Mouse (Mus musculus): Measurements from ENCODE around the gene Col13a1.

Col13a1 gene

DNA sequence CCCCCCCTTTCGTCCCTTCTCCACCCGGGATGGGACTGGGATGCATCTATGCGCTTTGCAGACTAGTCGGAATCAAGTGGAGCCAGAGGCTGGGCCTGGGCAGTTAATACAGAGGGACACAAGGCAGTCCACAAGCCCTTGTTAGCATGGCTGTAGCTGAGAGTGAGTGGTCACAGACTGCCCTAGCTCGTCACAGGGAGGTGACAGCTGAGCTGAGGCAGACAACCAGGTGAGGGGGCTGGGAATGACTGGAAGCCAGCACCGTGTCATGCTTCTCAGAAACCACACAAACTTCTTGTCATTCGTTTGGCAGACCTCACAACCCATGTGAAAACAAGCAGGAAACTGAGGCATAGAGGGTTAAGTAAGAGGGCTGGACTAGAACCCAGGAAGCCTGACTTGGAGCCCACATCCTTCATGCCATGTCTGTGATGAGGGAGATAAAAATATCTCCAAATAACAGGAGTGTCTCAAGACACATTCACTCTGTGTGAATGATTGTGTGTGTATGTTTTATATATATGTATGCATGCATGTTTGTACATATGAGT lies 10.8 kb downstream of the Col13a1 start:
- no peak for DNase-seq (ENCODE audit: low read depth, low spot score)

- DNase-seq (ENCODE audit: low read depth, low spot score): no peak
Observed at GRCm38 (mm10) chr10:61967207-61967606, 11.7 kb downstream of the Col13a1 start.

DNA sequence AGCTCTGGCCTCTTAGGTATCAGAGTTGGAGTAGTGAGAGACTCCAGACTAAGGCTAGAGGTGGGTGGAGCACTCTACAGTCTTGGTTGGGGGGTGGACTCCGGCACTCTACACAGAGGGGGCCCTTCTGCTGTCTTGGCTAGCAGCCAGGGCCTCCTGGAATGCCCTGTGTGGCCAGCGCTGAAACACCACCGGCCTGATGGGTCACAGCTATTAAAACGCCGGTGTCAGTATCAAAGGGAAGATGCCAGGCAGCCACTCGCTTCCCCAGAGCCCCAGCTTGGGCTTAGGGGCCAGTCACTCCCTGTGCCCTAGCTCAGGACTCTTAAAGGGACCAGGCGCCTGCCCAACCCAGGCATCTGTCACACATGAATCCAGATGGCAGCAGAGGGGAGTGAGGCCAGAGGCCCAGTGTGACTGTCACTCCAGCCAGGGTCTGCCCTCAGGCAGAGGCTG lies 13.5 kb downstream of the Col13a1 start:
- no peak for DNase-seq (ENCODE audit: low read depth, low spot score)

DNA sequence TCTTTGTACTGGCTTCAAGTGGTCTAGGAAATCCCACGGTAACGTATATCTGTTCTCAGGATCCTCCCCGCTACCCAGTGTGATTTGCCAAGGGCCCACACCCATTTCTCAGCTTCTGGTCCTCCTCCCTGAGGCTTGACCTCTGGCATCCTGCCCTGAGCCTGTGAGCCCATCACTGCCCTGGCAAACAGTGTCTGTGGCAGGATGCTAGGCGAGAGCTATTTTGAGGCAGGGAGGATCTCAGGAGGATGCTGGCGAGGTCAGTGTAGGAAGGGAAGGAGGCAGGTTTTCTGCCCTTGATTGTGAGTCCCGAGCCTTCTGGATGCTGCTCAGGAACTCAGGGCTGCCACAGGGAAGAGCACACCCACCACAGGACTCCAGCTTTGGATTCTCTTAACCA lies 22.2 kb downstream of the Col13a1 start:
- no peak for DNase-seq (ENCODE audit: low read depth, low spot score)

- DNase-seq (ENCODE audit: low read depth, low spot score): no peak
Observed at GRCm38 (mm10) chr10:61953916-61954315, 25.0 kb downstream of the Col13a1 start.

DNA sequence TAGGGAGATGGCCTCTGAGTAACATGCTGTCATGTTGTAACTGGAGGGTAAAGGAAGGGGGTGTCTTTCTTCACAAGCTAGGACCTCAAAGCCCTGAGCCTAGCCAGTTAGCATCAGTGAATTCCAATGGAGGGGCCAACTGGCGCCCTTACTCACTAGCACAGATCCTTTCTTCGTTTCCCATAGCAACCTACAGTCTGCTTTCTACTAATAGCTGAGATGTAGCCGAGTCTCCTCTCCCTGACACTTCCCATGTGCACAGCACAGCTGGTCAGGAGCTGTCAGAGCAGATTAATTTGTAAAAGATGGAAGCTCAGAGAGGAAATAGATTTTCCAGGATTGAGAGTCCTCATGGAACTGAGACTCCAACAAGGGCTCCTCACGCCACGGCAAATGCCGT lies 29.4 kb downstream of the Col13a1 start:
- no peak for DNase-seq (ENCODE audit: low read depth, low spot score)

DNA sequence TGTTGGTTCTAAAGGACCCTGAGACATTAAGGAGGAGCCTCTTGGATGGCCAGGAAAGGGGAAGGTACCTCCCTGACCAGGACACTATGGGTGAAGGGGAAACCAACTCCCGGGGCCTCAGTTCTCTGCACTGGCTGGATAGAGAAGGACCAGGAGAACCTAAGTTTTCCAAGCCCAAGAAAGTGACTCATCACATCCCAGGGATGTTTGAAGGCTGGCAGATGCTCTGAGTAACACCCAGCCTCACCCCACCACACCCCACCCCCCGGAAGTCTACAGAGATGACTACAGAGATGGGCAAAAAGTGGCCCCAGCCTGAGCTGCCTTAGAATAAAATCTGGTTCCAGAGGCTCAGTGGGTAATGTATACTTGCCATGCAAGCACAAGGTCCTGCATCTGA lies 34.5 kb downstream of the Col13a1 start:
- DNase-seq (ENCODE audit: low read depth, low spot score): no peak

DNA sequence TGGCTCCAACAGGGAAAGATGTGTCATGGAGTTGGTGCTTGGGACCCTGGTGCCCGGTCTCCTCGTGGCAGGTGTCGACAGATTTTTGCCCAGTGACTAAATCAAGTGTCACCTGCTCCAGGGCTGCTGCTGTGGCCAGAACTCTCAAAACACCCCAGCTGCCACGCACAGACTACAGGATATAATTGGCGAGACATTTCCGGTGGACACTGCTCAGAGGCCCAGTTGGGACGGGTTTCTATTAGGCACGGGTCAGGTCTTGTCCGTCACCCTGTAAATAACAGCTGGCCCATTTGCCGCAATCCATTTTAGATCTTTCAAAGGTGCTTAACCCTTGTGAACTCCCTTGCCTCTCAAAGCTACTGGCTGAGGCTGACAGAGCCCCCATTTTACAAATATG lies 35.4 kb downstream of the Col13a1 start:
- DNase-seq (ENCODE audit: low read depth, low spot score): no peak

- DNase-seq (ENCODE audit: low read depth, low spot score): no peak
Observed at GRCm38 (mm10) chr10:61942719-61943118, 36.2 kb downstream of the Col13a1 start.

- DNase-seq (ENCODE audit: low read depth, low spot score): no peak
Observed at GRCm38 (mm10) chr10:61936211-61937121, 42.4 kb downstream of the Col13a1 start.

DNA sequence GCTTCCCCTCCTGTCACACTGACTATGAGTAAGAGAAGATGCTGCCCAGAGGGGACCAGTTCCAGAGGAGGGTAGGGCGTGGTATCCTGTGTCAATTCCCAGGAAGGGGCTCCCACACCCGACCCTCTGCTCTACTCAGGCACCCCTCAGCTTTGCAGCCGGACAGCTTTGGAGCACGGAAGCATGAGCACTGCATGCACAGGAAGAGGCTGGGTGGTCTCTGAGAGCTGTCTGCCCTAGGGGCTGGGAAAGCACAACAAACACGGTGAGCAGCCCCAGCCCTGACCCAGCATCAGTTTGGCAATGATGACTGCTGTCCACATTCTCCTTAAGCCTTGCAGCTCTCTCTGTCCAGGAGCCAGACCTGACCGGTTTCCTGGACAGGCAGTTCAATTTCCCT lies 47.2 kb downstream of the Col13a1 start:
- DNase-seq (ENCODE audit: low read depth, low spot score): no peak

GRCm38 (mm10) chr10:61929901-61930300 lies 49.0 kb downstream of the Col13a1 start:
- no peak for DNase-seq (ENCODE audit: low read depth, low spot score)

DNA sequence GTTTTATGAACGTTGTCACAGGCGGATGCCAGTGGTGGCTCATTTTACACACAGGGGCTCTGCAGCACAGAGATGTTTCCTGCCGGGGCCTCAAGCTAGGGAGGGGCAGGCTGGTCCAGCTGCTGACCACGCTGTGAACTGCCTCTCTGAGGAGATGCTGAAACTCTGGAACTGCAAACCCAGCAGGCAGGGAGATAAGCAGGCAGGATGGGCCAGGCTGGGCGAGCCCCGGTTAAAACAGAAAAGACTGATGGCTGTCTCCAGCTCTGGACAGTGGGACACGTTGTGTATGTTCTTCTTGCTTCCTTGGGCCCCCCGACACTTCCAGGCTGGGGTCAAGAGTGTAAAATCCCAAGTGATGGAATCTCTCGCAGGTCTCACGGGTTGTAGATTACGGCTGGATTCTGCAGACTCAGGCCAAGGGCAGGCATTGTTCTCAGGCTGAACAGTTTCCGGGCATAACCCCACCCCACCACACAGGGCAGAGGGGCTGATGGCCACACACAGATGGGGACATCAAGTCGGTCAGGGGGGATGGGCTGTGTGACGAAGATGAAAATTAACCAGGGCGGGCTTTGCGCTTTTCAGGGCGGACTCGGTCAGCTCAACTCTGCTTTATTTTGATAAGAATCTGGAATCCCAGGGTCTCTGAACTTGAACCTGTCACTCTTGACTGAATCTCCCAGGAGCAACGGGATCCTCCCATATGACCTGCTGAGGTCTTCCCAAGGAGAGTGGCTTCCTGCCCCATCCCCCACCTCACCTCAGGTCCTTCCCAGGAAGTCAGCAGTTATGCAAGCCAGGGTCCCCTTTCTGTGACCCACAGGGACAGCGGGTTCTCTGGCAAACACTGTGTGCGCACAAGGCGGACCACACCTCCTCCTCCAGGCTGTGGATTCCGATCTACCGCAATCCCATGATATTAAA lies 49.9 kb downstream of the Col13a1 start:
- no peak for DNase-seq (ENCODE audit: low read depth, low spot score)

DNA sequence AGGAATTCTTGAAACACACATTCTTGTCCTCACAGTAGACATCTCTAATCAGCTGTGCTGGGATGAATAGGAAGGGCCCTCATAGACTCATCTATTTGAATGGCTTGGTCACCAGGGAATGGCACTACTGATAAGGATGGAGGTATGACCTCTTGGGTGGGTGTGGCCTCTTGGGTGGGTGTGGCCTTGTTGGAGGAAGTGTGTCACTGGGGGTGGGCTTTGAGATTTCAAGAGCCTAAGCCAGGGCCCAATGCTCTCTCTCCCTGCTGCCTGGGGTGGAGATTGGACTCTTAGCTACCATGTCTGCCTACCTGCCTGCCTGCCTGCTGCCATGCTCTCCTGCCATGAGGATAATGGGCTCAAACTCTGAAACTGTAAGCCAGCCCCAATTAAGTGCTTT lies 53.2 kb downstream of the Col13a1 start:
- no peak for DNase-seq (ENCODE audit: low read depth, low spot score)

GRCm38 (mm10) chr10:61920655-61921365 lies 58.1 kb downstream of the Col13a1 start:
- no peak for DNase-seq (ENCODE audit: low read depth, low spot score)

- DNase-seq (ENCODE audit: low read depth, low spot score): no peak
Observed at GRCm38 (mm10) chr10:61919924-61920654, 58.8 kb downstream of the Col13a1 start.

GRCm38 (mm10) chr10:61919496-61919895 lies 59.4 kb downstream of the Col13a1 start:
- DNase-seq (ENCODE audit: low read depth, low spot score): no peak

DNA sequence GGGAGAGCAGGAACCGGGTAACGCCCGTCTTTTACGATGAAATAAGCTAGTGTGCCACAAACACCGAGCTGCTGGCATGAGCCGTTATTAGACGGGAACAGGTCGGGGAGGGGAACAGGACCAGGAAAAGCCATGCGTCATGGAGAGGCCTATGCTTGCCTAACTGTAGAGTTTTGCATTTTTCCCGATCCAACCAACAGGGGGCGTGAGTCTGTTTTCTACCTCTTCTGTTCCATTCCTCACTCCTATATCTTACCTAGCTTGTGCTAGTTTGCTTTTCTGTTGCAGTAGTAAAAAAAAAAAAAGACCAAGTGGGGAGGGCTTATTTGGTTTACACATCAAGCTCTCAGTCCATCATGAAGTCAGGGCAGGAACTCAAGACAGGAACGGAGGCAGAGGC lies 61.8 kb downstream of the Col13a1 start:
- peak; percentile 12 for DNase-seq (ENCODE audit: low read depth, low spot score)

GRCm38 (mm10) chr10:61911770-61912169 lies 67.1 kb downstream of the Col13a1 start:
- no peak for DNase-seq (ENCODE audit: low read depth, low spot score)

DNA sequence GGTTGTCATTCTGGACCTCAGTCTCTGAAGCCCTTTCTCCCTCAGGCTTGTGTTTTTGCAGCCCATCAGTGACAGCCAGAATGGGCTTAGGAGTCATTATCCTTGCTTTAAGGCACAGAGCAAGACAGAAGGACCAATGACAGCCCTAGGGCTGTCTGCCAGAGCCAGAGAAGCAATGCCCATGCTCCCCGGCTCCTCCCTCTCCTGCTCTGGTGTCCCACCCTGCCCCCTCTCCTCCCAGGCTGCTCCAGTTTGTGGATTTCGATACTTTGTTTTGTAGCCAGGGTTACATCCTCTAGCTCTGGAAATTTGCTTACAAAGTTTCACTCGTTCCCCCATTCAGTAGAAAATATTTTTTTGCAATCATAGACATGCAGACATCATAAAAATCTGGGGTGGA lies 69.9 kb downstream of the Col13a1 start:
- DNase-seq (ENCODE audit: low read depth, low spot score): no peak

GRCm38 (mm10) chr10:61906226-61906625 lies 72.7 kb downstream of the Col13a1 start:
- no peak for DNase-seq (ENCODE audit: low read depth, low spot score)

Measured in A20 (cell line).